Mouse (Mus musculus) MEL (cell line): ENCODE data around the gene Zdhhc14. TPM values are rescaled to one million over a fixed set of nuclear protein-coding genes. Genes with fewer than 3 reads are reported as not detected.

Experiments used
- DNase-seq: peaks from one replicate; pipeline ENCODE4 v3.0.0; 2011; ENCODE audit warnings: low read depth, low spot score
- H3K27ac ChIP-seq: 2 replicates; pipeline ENCODE4 v1.5.1; 2012; ENCODE audit warnings: low read depth, mild to moderate bottlenecking, control low read depth, low read length, moderate library complexity; ENCODE audit not compliant: control insufficient read depth
- H3K27me3 ChIP-seq, 2 experiments: fragments of 150-350 bp in 1 of 2; sonication (generic) in 1 of 2; 2 replicates each; pipeline ENCODE4 v1.6.1; 2012; ENCODE audit warnings: low read length in 2 of 2, mild to moderate bottlenecking in 2 of 2, improper control_type of control experiment in 1 of 2, moderate library complexity in 1 of 2; ENCODE audit not compliant: insufficient read depth in 2 of 2, control insufficient read depth in 1 of 2
- H3K36me3 ChIP-seq, 2 experiments: 2 replicates each; pipeline ENCODE4 v1.6.1; 2012 to 2014; ENCODE audit warnings: low read length in 2 of 2, improper control_type of control experiment in 1 of 2, inconsistent platforms in 1 of 2, mild to moderate bottlenecking in 1 of 2; ENCODE audit not compliant: insufficient read depth in 2 of 2, control insufficient read depth in 1 of 2
- H3K4me1 ChIP-seq, 2 experiments: fragments of 150-350 bp in 1 of 2; sonication (generic) in 1 of 2; 2 replicates each; pipeline ENCODE4 v1.6.1; 2012; ENCODE audit warnings: low read length in 2 of 2, improper control_type of control experiment in 1 of 2, mild to moderate bottlenecking in 1 of 2; ENCODE audit not compliant: insufficient read depth in 2 of 2, control insufficient read depth in 1 of 2
- H3K4me3 ChIP-seq, 2 experiments: fragments of 150-350 bp in 1 of 2; sonication (generic) in 1 of 2; 2 replicates each; pipeline ENCODE4 v1.5.1; 2012; ENCODE audit warnings: low read depth in 2 of 2, low read length in 2 of 2, mild to moderate bottlenecking in 2 of 2, moderate library complexity in 2 of 2, control low read depth in 1 of 2, improper control_type of control experiment in 1 of 2; ENCODE audit not compliant: control insufficient read depth in 1 of 2, insufficient read depth in 1 of 2
- H3K79me2 ChIP-seq: 2 replicates; pipeline ENCODE4 v1.6.1; 2012; ENCODE audit warnings: mild to moderate bottlenecking, low read length, moderate library complexity; ENCODE audit not compliant: control insufficient read depth, poor library complexity, insufficient read depth
- H3K9ac ChIP-seq: 2 replicates; pipeline ENCODE4 v1.6.1; 2012; ENCODE audit warnings: low read depth, mild to moderate bottlenecking, control low read depth, low read length, moderate library complexity; ENCODE audit not compliant: control insufficient read depth, poor library complexity, severe bottlenecking
- H3K9me3 ChIP-seq: fragments of 150-350 bp; sonication (generic); replicated peaks from 2 replicates; pipeline ENCODE4 v1.6.1; 2012; ENCODE audit warnings: mild to moderate bottlenecking, low read length, improper control_type of control experiment, moderate library complexity; ENCODE audit not compliant: insufficient read depth
- BHLHE40 ChIP-seq: IDR thresholded peaks from 2 replicates; pipeline ENCODE4 v1.6.1; 2012; ENCODE audit warnings: low read depth, mild to moderate bottlenecking, inconsistent platforms, low read length, improper control_type of control experiment, borderline replicate concordance
- CHD2 ChIP-seq: IDR thresholded peaks from 2 replicates; pipeline ENCODE4 v1.6.1; 2011; ENCODE audit warnings: low read length, improper control_type of control experiment
- CTCF ChIP-seq, 3 experiments: IDR thresholded peaks in 2 of 3; conservative IDR thresholded peaks in 1 of 3; 2 replicates each; pipeline ENCODE4 v1.5.1; 2011 to 2012; ENCODE audit warnings: low read length in 3 of 3, low read depth in 2 of 3, mild to moderate bottlenecking in 2 of 3, improper control_type of control experiment in 1 of 3, inconsistent platforms in 1 of 3, mixed read lengths in 1 of 3, moderate library complexity in 1 of 3; ENCODE audit not compliant: control insufficient read depth in 1 of 3, insufficient read depth in 1 of 3, poor library complexity in 1 of 3, severe bottlenecking in 1 of 3
- E2F4 ChIP-seq: IDR thresholded peaks from 2 replicates; pipeline ENCODE4 v1.6.1; 2011; ENCODE audit warnings: low read depth, low read length, improper control_type of control experiment, borderline replicate concordance
- EP300 ChIP-seq, 2 experiments: IDR thresholded peaks; 2 replicates each; pipeline ENCODE4 v1.6.1; 2011; ENCODE audit warnings: improper control_type of control experiment in 2 of 2, low read length in 2 of 2, low read depth in 1 of 2, mild to moderate bottlenecking in 1 of 2
- GABPA ChIP-seq: IDR thresholded peaks from 2 replicates; pipeline ENCODE4 v1.6.1; 2012; ENCODE audit warnings: low read depth, mild to moderate bottlenecking, inconsistent platforms, low read length, improper control_type of control experiment, moderate library complexity
- GATA1 ChIP-seq: IDR thresholded peaks from 2 replicates; pipeline ENCODE4 v1.6.1; 2011; ENCODE audit warnings: low read depth, low read length, improper control_type of control experiment
- HCFC1 ChIP-seq: IDR thresholded peaks from 2 replicates; pipeline ENCODE4 v1.6.1; 2012; ENCODE audit warnings: low read depth, mild to moderate bottlenecking, inconsistent platforms, low read length, improper control_type of control experiment, moderate library complexity
- JUND ChIP-seq: IDR thresholded peaks from 2 replicates; pipeline ENCODE4 v1.6.1; 2011; ENCODE audit warnings: low read depth, mild to moderate bottlenecking, improper control_type of control experiment, low read length
- MEF2A ChIP-seq: IDR thresholded peaks from 2 replicates; pipeline ENCODE4 v1.6.1; 2014; ENCODE audit warnings: low read depth, mild to moderate bottlenecking, inconsistent platforms, low read length, improper control_type of control experiment; ENCODE audit not compliant: poor library complexity, insufficient replicate concordance, severe bottlenecking; ENCODE audit errors: extremely low read depth
- MYB ChIP-seq: IDR thresholded peaks from 2 replicates; pipeline ENCODE4 v1.6.1; 2011; ENCODE audit warnings: mild to moderate bottlenecking, low read depth, low read length, improper control_type of control experiment
- SIN3A ChIP-seq: IDR thresholded peaks from 2 replicates; pipeline ENCODE4 v1.6.1; 2012; ENCODE audit warnings: low read length, improper control_type of control experiment, inconsistent platforms
- SMC3 ChIP-seq: IDR thresholded peaks from 2 replicates; pipeline ENCODE4 v1.6.1; 2011; ENCODE audit warnings: low read depth, low read length, improper control_type of control experiment
- UBTF ChIP-seq: IDR thresholded peaks from 2 replicates; pipeline ENCODE4 v1.6.1; 2012; ENCODE audit warnings: low read depth, mild to moderate bottlenecking, inconsistent platforms, low read length, improper control_type of control experiment, moderate library complexity, borderline replicate concordance; ENCODE audit not compliant: insufficient read depth
- ZC3H11A ChIP-seq: IDR thresholded peaks from 2 replicates; pipeline ENCODE4 v1.6.1; 2012; ENCODE audit warnings: low read depth, mild to moderate bottlenecking, inconsistent platforms, low read length, improper control_type of control experiment
- ZKSCAN1 ChIP-seq: IDR thresholded peaks from 2 replicates; pipeline ENCODE4 v1.6.1; 2012; ENCODE audit warnings: low read depth, mild to moderate bottlenecking, inconsistent platforms, low read length, improper control_type of control experiment, moderate library complexity
- polyA plus RNA-seq, 2 experiments: library from polyadenylated mRNA; stranded (reverse) in 1 of 2; unstranded in 1 of 2; fragments of >175 nt in 1 of 2; fragments of >200 nt in 1 of 2; gene quantifications; 2 replicates each; pipeline versions ENCODE4 v1.2.1 to v1.2.4; 2012; ENCODE audit warnings: low replicate concordance in 2 of 2, low read depth in 1 of 2; ENCODE audit not compliant: insufficient read length in 2 of 2, insufficient read depth in 1 of 2, missing spikeins in 1 of 2
- total RNA-seq: library from RNA; depleted of rRNA; stranded (reverse); fragments of 300-350 nt; gene quantifications from 2 replicates; pipeline ENCODE4 v1.2.3, GENCODE M21; 2012

Gene Zdhhc14
- total and polyA plus RNA-seq, 3 experiments, result 3.4 to 4.9 TPM; not detected in 1

DNA sequence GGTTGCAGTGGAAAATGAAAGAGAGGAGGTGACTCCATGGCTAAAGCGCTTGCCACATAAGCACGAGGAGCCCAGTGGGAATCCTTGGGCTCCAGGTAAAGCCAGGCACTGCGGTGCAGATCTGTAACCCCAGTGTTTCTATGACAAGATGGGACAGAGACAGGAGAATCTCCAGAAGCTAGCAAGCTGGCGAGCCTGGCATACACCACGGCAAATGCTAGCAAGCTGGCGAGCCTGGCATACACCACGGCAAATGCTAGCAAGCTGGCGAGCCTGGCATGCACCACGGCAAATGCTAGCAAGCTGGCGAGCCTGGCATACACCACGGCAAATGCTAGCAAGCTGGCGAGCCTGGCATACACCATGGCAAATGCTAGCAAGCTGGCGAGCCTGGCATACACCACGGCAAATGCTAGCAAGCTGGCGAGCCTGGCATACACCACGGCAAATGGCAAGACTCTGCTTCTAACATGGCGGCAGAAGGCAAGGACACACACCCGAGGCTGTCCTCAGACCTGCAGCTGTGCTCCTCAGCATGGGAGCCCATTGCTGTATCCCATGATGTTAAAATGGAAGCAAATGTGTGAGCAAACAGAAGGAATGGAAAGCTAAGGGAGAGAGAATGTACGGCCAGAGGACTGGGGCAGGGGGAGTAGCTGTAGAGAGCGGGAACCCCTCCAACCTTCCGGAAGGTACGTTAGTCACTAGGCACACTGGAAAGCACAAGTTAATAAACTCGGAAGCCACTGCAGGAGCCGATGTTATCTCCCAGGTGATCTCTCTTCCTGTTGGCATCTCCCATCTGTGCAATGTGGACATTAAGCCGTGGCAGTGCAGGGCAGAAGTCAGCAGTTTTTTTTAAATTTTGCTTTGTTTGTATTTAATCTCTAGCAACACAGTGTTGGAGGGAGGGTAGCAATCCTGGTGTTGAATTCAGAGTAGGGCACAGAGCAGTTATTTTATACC is 129.6 kb downstream of the Zdhhc14 start:
- Histone ChIP-seq H3K9ac (no peak overlapping the region), H3K36me3 (no peaks in the 10 kb centered on the region), H3K27ac (no peak overlapping the region), H3K9me3 (no peaks in the 10 kb centered on the region), H3K27me3 (no peaks in the 10 kb centered on the region), H3K4me1 (peaks cover 0 to 6% of the 10 kb centered on the region in 2 experiments; a peak in 2 of 4 replicates), H3K4me3 (no peak overlapping the region), H3K79me2 (no peaks in the 10 kb centered on the region)
- DNase-seq, result no peak
- TF ChIP-seq JUND (no peak), MYB (no peak), GABPA (no peak), BHLHE40 (no peak), SIN3A (no peak), ZKSCAN1 (no peak), ZC3H11A (no peak)

- Histone ChIP-seq H3K9me3 (no peaks in the 10 kb centered on the region), H3K4me1 (peaks cover 0 to 6% of the 10 kb centered on the region in 2 experiments; a peak in 2 of 4 replicates), H3K9ac (no peak overlapping the region), H3K36me3 (no peaks in the 10 kb centered on the region), H3K79me2 (no peaks in the 10 kb centered on the region), H3K27ac (no peak overlapping the region), H3K27me3 (no peaks in the 10 kb centered on the region), H3K4me3 (no peak overlapping the region)
- TF ChIP-seq UBTF (no peak), MEF2A (no peak), ZC3H11A (no peak), CTCF (IDR thresholded peaks at IDR 0.05 in 2 of 3, conservative IDR thresholded peaks at IDR 0.05 in 1 of 3; ENCODE audit: control insufficient read depth in 1 of 3, insufficient read depth in 1 of 3, low read depth in 2 of 3, low read length in 3 of 3, poor library complexity in 1 of 3, severe bottlenecking in 1 of 3) (no peak), CHD2 (no peak), E2F4 (no peak), GATA1 (no peak), SIN3A (no peak), SMC3 (no peak), JUND (no peak), EP300 (IDR thresholded peaks at IDR 0.05; ENCODE audit: low read depth in 1 of 2, low read length in 2 of 2) (no peak), HCFC1 (no peak)
- DNase-seq, result no peak
Observed at GRCm38 (mm10) chr17:5622764-5623163, 130.4 kb downstream of the Zdhhc14 start.
